Mouse (Mus musculus) midbrain, embryonic 15.5 days (tissue): ENCODE results near the gene Exosc2. TPM values are rescaled to one million over a fixed set of nuclear protein-coding genes. Genes with fewer than 3 reads are reported as not detected.
"Not testable (repeated sequence)": the region's sequence is repeated elsewhere in the genome, so short reads cannot be mapped to it uniquely, and the experiment has no call there.

Experiments used
- ATAC-seq: fragments of 200-750 bp; cut with Nextera tagmentation; replicated peaks from 2 replicates; pipeline ENCODE4 v1.8.0; 2017; ENCODE audit warnings: moderate TSS enrichment
- H3K27ac ChIP-seq: fragments of 300-500 bp; sonication (generic); 2 replicates; pipeline ENCODE4 v1.5.1; 2015; ENCODE audit warnings: mild to moderate bottlenecking, inconsistent platforms
- H3K27me3 ChIP-seq: fragments of 300-500 bp; sonication (generic); replicated peaks from 2 replicates; pipeline ENCODE4 v1.6.1; 2015; ENCODE audit warnings: inconsistent platforms
- H3K36me3 ChIP-seq: fragments of 300-500 bp; sonication (generic); replicated peaks from 2 replicates; pipeline ENCODE4 v1.6.1; 2015; ENCODE audit warnings: inconsistent platforms
- H3K4me1 ChIP-seq: fragments of 300-500 bp; sonication (generic); 2 replicates; pipeline ENCODE4 v1.6.1; 2015; ENCODE audit warnings: inconsistent platforms
- H3K4me2 ChIP-seq: fragments of 300-500 bp; sonication (generic); 2 replicates; pipeline ENCODE4 v1.6.1; 2015; ENCODE audit warnings: inconsistent platforms, mild to moderate bottlenecking, moderate library complexity
- H3K4me3 ChIP-seq: fragments of 300-500 bp; sonication (generic); 2 replicates; pipeline ENCODE4 v1.5.1; 2015; ENCODE audit warnings: mild to moderate bottlenecking, inconsistent platforms
- H3K9ac ChIP-seq: fragments of 300-500 bp; sonication (generic); 2 replicates; pipeline ENCODE4 v1.6.1; 2015; ENCODE audit warnings: mild to moderate bottlenecking, inconsistent platforms
- H3K9me3 ChIP-seq: fragments of 300-500 bp; sonication (generic); 2 replicates; pipeline ENCODE4 v1.6.1; 2016; ENCODE audit warnings: inconsistent platforms
- WGBS: fragments of 180-500 bp; shearing (Covaris S2); methylation state at CpG from one replicate; pipeline ENCODE4 v1.1.7; 2015; ENCODE audit warnings: mixed read lengths; 5-methylcytosine and 5-hydroxymethylcytosine counted together
- polyA plus RNA-seq: library from polyadenylated mRNA; unstranded; fragments of >200 nt; fragmentation: Nextera tagmentation; extraction: Ambion mirVana; gene quantifications from 2 replicates; pipeline ENCODE4 v1.2.1, GENCODE M21; 2015

The Exosc2 gene
- polyA plus RNA-seq, 1 experiment from 2014 or later = 46.0 TPM

- no peak overlapping the region for H3K27ac ChIP-seq
- ATAC-seq = peak; percentile 38; the same call in 1 of the 2 replicates
These were observed 29.7 kb upstream of the Exosc2 start for GRCm38 (mm10) chr2:31640609-31641507.

GRCm38 (mm10) chr2:31641508-31641830 is 29.0 kb upstream of the Exosc2 start:
- H3K9me3 ChIP-seq = no peaks in the 10 kb centered on the region
- peaks cover 97% of the 10 kb centered on the region for H3K27me3 ChIP-seq
- peak overlapping the region; percentile 31; the same call in 1 of the 2 replicates for H3K4me2 ChIP-seq
- peak overlapping the region; percentile 25 for H3K4me3 ChIP-seq
- H3K36me3 ChIP-seq = no peaks in the 10 kb centered on the region
- no peak for ATAC-seq
- 0% methylated on average over 11 of the region's 11 CpGs for WGBS
- peaks cover 42% of the 10 kb centered on the region for H3K4me1 ChIP-seq
- no peak overlapping the region for H3K9ac ChIP-seq
- H3K27ac ChIP-seq = no peak overlapping the region

More at GRCm38 (mm10) chr2:31640609-31641507, 29.7 kb upstream of the Exosc2 start:
- Histone ChIP-seq H3K36me3 (no peaks in the 10 kb centered on the region), H3K27me3 (peaks cover 96% of the 10 kb centered on the region), H3K9me3 (no peaks in the 10 kb centered on the region), H3K4me1 (peaks cover 48% of the 10 kb centered on the region), H3K4me3 (peak overlapping the region; percentile 25), H3K9ac (0 out of 2 replicates have a peak overlapping the region, but pooled peaks have one; percentile 19), H3K4me2 (peak overlapping the region; percentile 31; the same call in 1 of the 2 replicates)
- under 1% methylated on average over 48 of the region's 48 CpGs for WGBS

GRCm38 (mm10) chr2:31641929-31642328 is 28.6 kb upstream of the Exosc2 start:
- Histone ChIP-seq H3K4me3 (peak overlapping the region; percentile 25; the same call in 1 of the 2 replicates), H3K27me3 (peaks cover 97% of the 10 kb centered on the region), H3K4me1 (peaks cover 37% of the 10 kb centered on the region), H3K27ac (no peak overlapping the region), H3K4me2 (0 out of 2 replicates have a peak overlapping the region, but pooled peaks have one; percentile 4), H3K9ac (no peak overlapping the region), H3K36me3 (no peaks in the 10 kb centered on the region), H3K9me3 (no peaks in the 10 kb centered on the region)
- ATAC-seq = no peak
- WGBS = 1% methylated on average over 18 of the region's 18 CpGs

- under 1% methylated on average over 93 of the region's 109 CpGs for WGBS
- Histone ChIP-seq H3K4me1 (peaks cover 13% of the 10 kb centered on the region), H3K27me3 (peaks cover 84% of the 10 kb centered on the region), H3K36me3 (no peaks in the 10 kb centered on the region), H3K4me3 (peak overlapping the region; percentile 58), H3K9ac (peak overlapping the region; percentile 29), H3K9me3 (no peaks in the 10 kb centered on the region), H3K4me2 (peak overlapping the region; percentile 94), H3K27ac (peak overlapping the region; percentile 58)
- peak; percentile 90 for ATAC-seq
These were observed 16.3 kb upstream of the Exosc2 start for GRCm38 (mm10) chr2:31653971-31654853.

- H3K4me3 ChIP-seq = peak overlapping the region; percentile 58
- peak overlapping the region; percentile 94 for H3K4me2 ChIP-seq
- peak overlapping the region; percentile 29; the same call in 1 of the 2 replicates for H3K9ac ChIP-seq
- 6% methylated on average over 22 of the region's 22 CpGs for WGBS
- peaks cover 77% of the 10 kb centered on the region for H3K27me3 ChIP-seq
- H3K36me3 ChIP-seq = no peaks in the 10 kb centered on the region
- peak overlapping the region; percentile 58; the same call in 1 of the 2 replicates for H3K27ac ChIP-seq
- peaks cover 13% of the 10 kb centered on the region for H3K4me1 ChIP-seq
- no peak for ATAC-seq
- no peaks in the 10 kb centered on the region for H3K9me3 ChIP-seq
These were observed 15.5 kb upstream of the Exosc2 start for GRCm38 (mm10) chr2:31654854-31655559.

- ATAC-seq = no peak
- peaks cover 69% of the 10 kb centered on the region for H3K27me3 ChIP-seq
- no peaks in the 10 kb centered on the region for H3K9me3 ChIP-seq
- WGBS = 84% methylated on average over 7 of the region's 7 CpGs
- no peak overlapping the region for H3K4me3 ChIP-seq
- H3K27ac ChIP-seq = no peak overlapping the region
- H3K4me2 ChIP-seq = no peak overlapping the region
- peaks cover 13% of the 10 kb centered on the region for H3K4me1 ChIP-seq
- no peaks in the 10 kb centered on the region for H3K36me3 ChIP-seq
- no peak overlapping the region for H3K9ac ChIP-seq
These were observed 14.1 kb upstream of the Exosc2 start for GRCm38 (mm10) chr2:31656374-31656773.

- no peaks in the 10 kb centered on the region for H3K36me3 ChIP-seq
- no peaks in the 10 kb centered on the region for H3K9me3 ChIP-seq
- no peak overlapping the region for H3K9ac ChIP-seq
- ATAC-seq = no peak
- no peak overlapping the region for H3K27ac ChIP-seq
- H3K27me3 ChIP-seq = peaks cover 34% of the 10 kb centered on the region
- H3K4me2 ChIP-seq = no peak overlapping the region
- WGBS = 79% methylated on average over 8 of the region's 8 CpGs
- no peak overlapping the region for H3K4me3 ChIP-seq
- no peaks in the 10 kb centered on the region for H3K4me1 ChIP-seq
These were observed 7.3 kb upstream of the Exosc2 start for GRCm38 (mm10) chr2:31662939-31663803.

- Histone ChIP-seq H3K36me3 (no peaks in the 10 kb centered on the region), H3K4me3 (no peak overlapping the region), H3K27me3 (peaks cover 29% of the 10 kb centered on the region), H3K9me3 (no peaks in the 10 kb centered on the region), H3K9ac (no peak overlapping the region), H3K4me1 (no peaks in the 10 kb centered on the region), H3K27ac (no peak overlapping the region), H3K4me2 (no peak overlapping the region)
- no peak for ATAC-seq
- WGBS = 96% methylated on average over 1 of the region's 1 CpGs
These were observed 6.7 kb upstream of the Exosc2 start for GRCm38 (mm10) chr2:31663804-31664180.

- H3K4me2 ChIP-seq = no peak overlapping the region
- no peak overlapping the region for H3K4me3 ChIP-seq
- no peaks in the 10 kb centered on the region for H3K36me3 ChIP-seq
- H3K27ac ChIP-seq = no peak overlapping the region
- no peaks in the 10 kb centered on the region for H3K9me3 ChIP-seq
- no peak for ATAC-seq
- no peak overlapping the region for H3K9ac ChIP-seq
- peaks cover 12% of the 10 kb centered on the region for H3K4me1 ChIP-seq
- H3K27me3 ChIP-seq = peaks cover 13% of the 10 kb centered on the region
- WGBS = 23% methylated on average over 4 of the region's 4 CpGs
These were observed 3.2 kb upstream of the Exosc2 start for GRCm38 (mm10) chr2:31667332-31667731.

GRCm38 (mm10) chr2:31678641-31679040 is 8.1 kb downstream of the Exosc2 start:
- Histone ChIP-seq H3K27me3 (no peaks in the 10 kb centered on the region), H3K9ac (no peak overlapping the region), H3K27ac (no peak overlapping the region), H3K4me3 (no peak overlapping the region), H3K4me2 (no peak overlapping the region), H3K9me3 (no peaks in the 10 kb centered on the region), H3K4me1 (no peaks in the 10 kb centered on the region), H3K36me3 (peaks cover 21% of the 10 kb centered on the region)
- no peak for ATAC-seq
- WGBS = 94% methylated on average over 6 of the region's 6 CpGs

- not testable (repeated sequence) for H3K4me3 ChIP-seq, H3K9ac ChIP-seq, H3K27me3 ChIP-seq, H3K4me2 ChIP-seq, ATAC-seq, H3K4me1 ChIP-seq, H3K27ac ChIP-seq, H3K9me3 ChIP-seq
- peaks cover 12% of the 10 kb centered on the region for H3K36me3 ChIP-seq
- 90% methylated on average over 15 of the region's 15 CpGs for WGBS
These were observed 10.7 kb downstream of the Exosc2 start for GRCm38 (mm10) chr2:31681051-31681707.
